Mouse (Mus musculus): Measurements from ENCODE around the gene Hoxd3.
A peak's percentile ranks its signal among the peaks of the same experiment; 100 is the strongest.

Gene Hoxd3

DNA sequence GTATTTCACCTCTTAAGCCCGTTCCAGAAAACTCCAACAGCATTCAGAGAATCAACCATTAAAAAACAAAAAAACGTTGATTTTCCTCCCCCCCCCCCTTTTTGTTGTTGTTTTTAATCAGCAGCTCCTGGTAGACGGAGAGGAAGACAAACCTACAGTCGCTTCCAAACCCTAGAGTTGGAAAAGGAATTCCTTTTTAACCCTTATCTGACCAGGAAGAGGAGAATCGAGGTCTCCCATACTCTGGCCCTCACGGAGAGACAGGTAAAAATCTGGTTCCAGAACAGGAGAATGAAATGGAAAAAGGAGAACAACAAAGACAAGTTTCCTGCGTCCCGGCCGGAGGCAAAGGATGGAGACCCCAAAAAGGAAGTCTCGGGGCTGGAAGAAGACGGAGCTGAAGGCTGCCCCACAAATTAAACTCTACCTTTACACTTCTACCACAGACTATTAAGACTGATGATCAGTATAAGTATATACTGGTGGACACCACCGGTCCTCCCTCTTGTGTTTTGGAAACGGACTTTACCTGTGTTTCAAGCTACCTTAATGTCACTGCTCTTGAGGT, 5.2 kb upstream of the Hoxd3 start:
- no peak for DNase-seq (ENCODE audit: low spot score)

DNA sequence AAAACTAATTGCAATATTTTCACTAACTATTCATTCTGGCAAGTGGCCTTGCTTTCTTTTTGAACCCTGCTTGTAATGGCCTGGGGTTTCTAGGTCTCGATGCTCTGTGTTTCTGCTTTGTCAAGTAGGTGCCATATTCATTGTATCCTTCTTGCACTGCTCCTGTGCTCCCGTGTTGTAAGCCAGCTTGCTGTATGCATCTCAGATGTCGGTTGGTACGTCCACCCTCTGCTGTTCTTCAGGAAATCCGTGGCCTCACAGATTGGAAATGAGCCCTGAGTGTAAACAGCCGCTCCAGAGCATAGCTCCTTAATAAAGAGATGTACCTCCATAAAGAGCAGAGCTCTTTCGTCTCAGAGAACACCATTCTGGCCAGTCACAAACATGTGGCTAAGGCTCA, 4.1 kb upstream of the Hoxd3 start:
- DNase-seq (ENCODE audit: low spot score): no peak

DNA sequence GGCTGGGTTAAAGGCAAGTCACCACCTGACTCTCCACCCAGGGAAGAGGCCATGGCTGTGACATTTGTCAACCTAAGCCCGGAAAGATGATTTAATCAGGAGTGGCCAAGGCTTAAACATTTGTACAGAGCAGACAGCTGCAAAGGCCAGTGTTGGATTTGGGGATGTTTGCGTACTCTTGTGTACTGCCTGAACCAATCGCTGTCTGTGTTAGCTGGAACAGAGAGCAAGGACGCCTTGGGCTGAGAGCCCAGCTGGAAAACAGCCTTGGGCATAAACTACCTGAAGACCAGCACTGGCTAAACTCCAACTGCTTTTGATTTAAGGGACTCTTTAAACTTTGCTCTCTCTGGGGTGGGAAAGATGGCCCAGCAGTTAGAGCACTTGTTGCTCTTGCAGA, 3.1 kb upstream of the Hoxd3 start:
- DNase-seq (ENCODE audit: low spot score): no peak

DNA sequence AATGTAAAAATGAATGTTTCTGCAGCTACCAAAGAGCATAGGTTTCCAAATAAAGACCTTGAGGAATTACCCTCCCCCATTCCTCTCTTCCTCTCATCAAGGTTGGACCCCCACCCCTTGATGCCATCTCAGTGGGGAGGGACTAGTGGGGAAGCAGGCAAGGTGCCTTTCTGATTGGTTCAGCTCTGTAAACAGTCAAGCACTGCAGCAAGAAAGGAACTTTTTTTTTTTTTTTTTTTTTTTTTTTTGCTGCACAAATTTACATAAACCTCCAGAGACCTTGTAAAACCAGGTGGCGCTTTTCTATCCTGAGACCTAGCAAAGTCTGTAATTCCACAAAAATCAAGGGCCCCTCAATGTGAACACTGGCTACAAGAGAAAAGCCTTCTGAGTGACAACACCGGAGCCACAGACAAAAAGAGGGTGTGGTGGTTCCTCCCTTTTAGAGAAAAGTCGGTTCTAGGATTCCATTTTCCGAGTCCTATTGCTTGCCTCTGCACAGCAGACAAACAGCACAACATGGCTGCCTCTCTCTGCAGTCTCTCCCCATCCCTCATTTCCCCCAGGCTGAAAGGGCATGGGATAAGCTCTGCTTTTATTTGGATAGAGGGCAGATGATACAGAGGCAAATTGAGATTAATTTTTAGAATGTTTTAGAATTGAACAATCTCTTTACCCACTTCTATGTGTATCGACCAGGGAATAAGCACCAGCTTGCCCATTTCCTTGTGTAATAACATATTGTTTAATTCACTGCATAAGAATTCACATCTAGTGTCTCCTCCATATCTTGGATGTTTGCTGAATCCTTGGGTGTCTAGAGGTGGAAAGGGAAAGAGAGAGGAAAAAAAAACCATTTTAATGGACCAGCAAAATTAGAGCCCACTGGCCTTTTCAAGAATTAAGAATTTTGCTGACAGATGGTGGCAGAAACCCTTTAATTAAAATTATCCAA, 2.0 kb upstream of the Hoxd3 start:
- no peak for DNase-seq (ENCODE audit: low spot score)

DNA sequence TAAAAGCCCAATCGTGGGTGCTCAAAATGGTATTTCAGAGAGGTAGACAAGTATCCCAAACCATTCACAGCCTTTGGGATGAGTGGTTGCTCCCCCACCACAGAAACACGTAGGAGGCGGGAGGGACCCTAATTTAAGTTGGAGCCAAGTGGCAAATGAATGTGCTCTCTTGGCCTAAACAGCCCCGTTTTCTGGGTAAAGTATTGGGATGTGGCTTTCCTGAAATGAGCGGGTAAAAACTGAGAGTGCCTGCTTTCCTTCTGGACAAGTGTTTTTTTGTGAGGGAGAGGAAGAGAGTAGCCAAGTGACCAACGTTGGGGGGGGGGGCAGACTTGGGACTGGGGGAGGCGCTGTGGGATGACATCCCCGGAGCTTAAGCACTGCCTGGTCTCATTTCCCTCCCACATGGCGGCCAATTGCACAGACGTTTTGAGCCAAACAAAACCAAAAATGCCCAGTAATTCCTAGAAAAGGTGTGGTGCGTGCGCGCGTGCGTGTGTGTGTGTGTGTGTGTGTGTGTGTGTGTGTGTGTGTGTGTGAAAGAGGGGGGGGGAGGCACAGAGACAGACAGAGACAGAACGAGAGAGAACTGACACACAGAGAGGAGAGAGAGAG, 691 bp upstream of the Hoxd3 start:
- DNase-seq (ENCODE audit: low spot score): no peak

DNA sequence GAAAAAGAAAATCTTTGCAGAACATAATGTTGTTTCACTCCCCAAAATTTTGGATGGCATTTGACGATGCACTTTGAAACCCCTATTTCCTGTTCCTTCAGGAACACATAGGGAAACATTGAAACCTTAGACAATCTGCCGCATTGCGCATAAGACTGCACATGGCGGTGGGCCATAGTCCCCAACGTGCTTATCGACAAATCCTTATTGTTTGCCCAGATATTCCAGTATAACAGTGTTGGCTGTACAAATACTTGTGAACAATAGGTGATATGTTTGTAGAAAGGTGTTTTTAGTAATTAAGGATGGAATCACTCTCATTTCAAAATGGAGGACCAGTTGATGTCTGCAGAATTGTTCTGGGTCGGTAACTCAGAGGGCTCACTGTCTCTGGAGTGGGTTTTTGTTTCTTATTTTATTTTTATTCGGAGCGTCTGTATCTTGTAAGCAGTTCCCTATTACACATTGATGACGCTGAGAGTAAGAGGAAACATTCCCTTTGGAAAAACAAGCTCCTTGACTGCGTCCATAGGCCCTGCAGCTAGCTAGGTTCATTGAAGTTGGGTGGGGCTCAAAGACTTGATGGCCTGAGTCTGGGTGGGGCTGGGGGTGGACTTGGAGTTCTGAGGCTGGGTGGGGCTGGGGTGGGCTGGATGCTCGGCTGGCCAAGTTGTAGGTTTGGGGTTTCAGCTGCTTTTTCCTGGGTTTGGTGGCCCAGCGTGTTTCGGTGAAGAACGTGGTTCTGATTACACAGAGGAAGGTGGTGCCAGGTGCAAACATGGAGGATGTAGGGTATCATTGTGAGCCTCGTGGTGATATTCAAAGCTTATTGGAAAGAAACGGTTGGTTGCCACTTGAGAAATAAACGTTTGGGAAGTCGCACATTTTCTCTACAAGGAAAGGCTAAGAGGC, 1.8 kb downstream of the Hoxd3 start:
- no peak for DNase-seq (ENCODE audit: low spot score)

DNA sequence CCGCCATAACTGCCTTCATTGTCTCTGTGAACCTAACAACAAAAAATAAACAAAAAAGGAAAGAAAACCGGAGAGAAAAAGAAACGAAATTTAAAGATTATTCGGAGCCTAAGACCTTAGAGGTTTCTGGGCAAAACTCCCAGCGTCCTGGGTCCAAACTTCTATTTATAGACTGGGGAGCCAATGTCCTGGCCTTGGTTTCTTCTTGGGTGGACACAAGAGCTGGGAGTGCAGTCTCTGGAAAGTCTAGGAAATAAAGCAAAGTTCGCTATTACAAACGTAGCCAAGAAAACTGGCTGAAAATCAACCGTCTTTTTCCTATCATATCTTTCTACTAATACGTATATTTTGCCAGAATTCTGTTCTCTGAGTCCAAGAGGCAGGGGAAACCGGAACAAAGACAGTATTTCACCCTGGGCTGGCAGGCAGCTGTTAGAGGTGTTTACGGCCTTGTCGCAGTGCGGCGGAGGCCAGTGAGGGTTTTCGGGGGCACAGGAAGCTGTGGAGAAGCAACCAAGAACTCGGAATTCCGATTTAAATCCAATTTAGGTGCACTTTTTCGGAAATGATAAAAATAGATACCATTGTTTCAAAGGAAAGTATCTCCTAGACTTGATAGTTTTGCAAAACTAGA, 2.5 kb downstream of the Hoxd3 start:
- no peak for DNase-seq (ENCODE audit: low spot score)

DNA sequence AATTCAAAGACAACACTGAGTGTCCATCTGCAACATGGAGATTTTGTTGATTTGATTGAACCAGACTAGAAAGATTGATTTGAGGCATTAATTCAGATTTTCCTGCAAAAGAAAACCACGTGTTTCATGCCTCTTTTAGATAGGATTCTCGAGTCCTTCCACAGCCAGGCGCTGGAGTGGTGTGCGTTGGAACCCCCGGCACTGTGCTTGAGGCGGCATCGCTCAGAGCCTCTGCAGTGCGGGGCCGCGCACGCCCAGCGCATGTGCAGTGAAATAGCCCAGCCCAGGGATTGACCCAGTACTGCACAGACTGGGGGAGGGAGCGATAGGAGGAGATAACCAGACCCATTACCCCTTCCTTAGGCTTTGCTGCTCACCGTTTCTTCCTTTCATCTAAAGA, 3.2 kb downstream of the Hoxd3 start:
- DNase-seq (ENCODE audit: low spot score): no peak

DNA sequence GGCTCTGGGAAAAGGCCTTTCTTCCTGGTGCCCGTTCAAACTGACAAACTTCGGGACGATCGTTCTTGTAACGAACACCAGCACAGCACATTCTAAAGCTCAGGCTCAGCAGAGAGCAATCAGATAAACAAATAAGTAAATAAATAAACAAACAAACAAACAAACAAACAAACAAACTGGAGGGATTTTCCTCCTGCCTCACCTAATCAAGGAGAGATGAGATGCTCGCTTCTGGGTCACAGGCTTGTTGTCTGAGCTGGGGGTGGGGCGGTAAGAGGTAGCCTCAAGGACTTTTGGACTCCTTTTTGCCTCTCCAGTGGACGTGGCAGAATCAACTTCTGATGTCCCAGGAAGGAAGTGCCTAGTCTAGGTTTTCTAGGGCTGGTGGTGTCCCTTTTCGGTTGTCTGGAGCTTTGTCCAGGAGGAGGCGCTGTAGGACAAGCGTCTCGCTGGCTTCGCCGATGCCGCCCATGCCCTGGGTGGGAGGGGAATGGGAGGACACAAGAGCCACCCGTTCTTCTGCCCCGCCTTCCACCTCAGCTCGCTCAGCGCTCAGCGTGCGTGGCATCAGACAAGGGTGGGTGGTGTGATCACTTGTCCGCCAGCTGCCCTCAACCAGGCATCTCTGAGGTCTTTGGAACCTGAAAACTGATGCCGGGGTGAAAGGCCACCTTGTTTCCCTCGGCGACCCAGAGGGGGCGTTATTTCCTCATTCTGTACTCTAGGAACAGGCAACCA, 3.9 kb downstream of the Hoxd3 start:
- DNase-seq (ENCODE audit: low spot score): peak; percentile 64

DNA sequence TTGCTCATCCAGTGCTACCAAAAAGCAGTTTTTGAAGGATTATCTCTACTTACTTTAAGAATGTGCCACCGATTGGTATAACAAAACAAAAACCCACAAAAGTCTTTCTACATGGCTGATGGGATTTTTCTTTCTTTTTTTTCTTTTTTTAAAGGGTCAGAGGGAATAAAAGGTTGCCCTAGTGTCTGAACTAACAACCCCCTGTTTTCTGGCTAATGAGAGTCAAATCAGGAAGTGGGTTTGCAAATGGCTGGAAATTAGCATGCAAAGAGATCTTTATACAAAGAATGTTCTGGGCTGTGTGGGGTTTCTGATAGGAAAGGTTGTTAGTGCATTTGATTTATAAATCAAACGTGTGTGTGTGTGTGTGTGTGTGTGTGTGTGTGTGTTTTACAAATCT, 8.7 kb downstream of the Hoxd3 start:
- no peak for DNase-seq (ENCODE audit: low spot score)

DNA sequence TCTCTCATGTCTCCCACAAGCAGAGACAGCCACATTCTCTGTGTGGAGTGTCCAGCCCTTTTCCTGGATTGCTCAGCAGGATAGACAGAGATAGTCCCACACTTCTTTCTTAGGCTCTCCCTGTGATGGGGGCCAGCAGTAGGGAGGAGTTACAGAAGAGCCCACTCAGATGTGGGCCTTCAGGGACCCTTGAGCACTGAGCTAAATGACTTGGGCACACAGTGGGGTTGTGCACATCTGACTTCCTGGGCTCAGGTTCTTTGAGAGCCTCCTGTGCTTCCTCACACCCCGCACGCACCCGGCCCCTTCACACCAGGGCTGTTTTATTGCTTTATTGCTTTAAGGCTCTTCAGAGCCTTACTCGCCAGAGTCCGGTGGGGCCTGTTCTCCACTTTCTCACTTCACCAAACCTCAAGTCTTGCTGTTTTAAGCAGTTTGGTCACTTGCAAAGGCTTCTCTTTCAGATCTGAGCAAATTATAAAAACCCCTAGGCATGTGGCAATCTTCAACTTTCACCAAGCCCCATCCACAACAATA, 9.3 kb downstream of the Hoxd3 start:
- DNase-seq (ENCODE audit: low spot score): no peak

DNA sequence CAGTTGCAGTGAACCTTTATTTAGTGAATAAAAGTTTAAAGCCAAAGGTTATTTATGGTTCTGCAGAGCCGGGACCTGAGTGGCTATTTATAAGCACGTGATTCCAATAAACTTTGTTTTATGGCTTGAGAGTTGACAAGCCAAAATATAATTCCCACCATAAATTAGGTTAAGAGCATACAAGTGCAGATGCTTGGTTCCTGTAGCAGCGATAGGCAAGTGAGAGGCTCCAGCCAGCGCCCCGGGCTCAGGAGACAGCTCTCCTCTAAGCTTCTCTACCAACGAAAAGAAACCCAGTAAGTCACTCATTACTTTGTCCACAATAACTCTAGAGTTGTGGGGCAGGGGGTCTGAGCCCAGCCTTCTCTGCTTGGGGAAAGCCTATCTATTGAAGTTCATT, 10.2 kb downstream of the Hoxd3 start:
- DNase-seq (ENCODE audit: low spot score): no peak

DNA sequence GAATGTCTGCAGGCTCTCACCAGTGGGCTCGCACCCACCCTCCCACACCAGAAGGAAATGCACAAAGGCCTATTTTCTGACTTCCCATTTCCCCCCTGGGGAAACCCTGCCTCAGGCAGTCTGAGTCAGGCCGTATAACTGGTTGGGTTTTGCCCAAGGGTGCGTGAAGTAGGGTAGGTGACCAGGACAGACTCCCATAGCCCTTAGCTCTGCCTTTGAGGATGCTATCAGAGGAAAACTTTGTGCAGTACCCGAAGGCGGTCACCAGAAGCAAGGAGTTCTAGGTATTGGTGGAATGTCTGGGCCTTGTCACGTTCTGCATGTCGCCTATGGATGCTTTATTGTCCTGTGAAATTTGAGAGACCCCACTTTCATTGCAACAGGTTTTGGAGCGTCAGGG, 11.2 kb downstream of the Hoxd3 start:
- DNase-seq (ENCODE audit: low spot score): no peak

DNA sequence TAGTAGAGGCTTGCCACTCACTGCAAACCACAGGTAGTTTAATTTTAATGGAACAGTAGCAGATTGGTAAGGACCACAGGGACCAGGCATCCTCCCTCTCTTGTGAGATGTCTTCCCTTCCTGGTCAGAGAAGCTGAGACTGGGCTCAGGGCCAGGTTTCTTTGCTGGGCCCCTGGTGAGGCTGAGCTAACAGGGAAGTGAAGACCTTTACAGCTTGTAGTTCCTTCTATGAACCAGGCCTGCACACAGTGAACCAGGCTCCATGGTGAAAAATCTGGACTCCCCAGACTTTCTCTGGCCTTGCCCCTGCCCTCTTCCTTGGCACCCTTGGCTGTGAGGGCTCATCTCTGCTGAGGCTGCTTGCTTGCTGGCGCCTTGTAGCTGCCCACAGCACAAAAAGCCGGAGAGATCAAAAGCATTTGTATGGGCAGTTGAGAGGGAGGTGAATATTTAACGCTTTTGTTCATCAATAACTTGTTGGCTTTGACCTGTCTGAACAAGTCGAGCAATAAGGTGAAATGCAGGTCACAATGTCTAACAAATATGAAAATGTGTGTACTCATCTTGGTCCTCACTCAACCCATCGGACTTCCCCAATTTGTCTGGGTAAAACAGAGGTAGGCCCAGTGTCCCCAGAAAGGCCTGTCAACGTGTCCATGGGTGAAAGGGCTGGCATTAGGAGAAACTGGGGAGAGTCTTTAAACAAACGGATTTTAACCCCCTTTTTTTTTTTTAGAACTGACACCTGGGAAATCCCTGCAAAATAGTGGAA, 12.7 kb downstream of the Hoxd3 start:
- no peak for DNase-seq (ENCODE audit: low spot score)

DNA sequence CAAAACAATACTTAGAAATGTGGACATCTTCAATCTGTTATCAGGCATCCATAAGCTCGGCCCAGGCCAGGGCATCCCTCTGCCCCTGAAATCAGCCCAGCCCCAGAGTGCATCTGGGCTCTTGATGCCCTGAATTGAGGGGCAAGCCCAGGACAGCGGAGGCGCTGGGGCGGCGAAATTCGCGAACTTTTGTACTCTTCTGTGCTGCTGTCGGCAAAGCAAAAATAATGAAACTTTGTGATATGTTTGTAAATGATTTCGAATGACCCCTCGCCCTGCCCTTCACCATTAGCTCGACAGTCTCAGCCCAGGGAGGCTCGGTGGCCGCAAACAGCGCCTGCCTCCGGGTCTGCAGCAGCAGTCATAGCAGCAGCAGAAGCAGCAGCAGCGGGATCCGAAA, 13.4 kb downstream of the Hoxd3 start:
- DNase-seq (ENCODE audit: low spot score): no peak

DNA sequence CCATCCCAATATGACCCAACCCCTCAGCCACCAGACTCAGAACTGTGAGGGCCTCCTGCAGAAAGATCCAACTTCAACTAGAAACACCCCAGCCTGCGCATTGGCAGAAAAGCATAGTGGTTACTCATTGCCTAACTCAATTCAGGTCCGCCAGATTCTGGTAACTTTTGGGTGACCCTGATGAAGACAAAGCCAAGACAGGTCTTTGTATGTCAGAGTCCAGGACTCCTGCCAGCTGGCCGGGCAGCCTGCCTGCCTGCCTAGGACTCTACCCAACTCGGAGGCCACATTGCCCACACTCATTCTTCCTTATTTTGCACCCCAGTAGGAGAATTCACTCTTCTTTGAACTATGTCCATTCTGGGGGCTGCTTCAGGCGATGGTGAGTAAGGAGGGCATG, 14.8 kb downstream of the Hoxd3 start, which contains the start of gene Gm28230:
Gene Gm28230, plus strand, starts transcription at position 178 of the 400 bp plus-strand sequence.
- no peak for DNase-seq (ENCODE audit: low spot score)

DNA sequence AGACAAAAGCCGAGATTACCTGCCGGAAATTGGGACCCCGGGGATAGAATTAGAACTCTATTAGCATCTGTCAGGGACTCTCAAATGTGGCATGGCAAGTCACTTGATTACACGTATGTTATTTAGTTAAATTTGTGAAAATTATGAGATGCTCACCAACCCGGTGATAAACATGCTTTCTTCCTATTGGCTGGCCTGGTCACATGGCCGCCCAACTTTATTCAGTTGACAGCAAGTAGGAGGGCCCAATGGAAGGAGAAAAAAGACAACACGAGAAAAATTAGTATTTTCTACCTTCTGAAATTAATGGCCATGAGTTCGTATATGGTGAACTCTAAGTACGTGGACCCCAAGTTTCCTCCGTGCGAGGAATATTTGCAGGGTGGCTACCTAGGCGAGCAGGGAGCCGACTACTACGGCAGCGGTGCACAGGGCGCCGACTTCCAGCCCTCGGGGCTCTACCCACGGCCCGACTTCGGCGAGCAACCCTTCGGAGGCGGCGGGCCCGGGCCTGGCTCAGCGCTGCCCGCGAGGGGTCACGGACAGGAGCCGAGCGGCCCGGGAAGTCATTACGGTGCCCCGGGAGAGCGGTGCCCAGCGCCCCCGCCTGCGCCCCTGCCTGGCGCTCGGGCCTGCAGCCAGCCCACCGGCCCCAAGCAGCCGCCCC, 15.4 kb downstream of the Hoxd3 start:
- no peak for DNase-seq (ENCODE audit: low spot score)

DNA sequence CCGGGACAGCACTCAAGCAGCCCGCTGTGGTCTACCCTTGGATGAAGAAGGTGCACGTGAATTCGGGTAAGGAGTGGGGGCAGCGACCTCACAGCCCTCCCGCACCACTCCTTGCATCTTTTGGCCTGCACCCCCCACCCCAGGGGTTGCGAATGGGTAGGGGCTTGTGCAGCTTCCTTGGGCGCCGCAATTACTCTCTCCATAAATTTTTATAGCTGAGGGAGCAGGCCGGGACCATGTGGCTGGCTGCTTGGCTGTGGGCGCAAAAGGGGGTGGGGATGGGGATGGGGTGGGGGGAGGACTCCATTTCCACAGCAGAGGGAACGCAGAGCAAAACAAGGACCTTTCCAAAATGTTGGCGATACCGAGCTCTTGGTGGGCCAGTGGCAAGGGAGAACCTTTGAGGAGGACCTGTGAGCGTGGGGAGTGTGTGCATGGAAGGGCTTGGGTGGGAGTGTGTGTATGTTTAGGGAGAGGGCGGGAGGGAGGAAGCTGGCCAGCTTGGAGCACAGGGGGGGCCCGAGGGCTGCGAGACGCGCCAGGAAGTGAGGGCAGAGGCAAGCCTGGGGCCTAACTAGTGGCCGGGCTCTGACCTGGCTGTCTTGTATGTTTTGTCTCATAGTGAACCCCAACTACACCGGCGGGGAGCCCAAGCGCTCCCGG, 16.0 kb downstream of the Hoxd3 start:
- no peak for DNase-seq (ENCODE audit: low spot score)

DNA sequence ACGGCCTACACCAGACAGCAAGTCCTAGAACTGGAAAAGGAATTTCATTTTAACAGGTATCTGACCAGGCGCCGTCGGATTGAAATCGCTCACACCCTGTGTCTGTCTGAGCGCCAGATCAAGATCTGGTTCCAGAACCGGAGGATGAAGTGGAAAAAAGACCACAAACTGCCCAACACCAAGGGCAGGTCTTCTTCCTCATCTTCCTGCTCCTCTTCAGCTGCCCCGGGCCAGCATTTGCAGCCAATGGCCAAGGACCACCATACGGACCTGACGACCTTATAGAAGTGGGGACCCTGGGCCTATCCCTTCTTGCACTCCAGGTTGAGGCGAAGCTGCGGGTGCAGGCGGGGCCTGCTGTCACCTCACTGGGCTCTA, 16.6 kb downstream of the Hoxd3 start:
- no peak for DNase-seq (ENCODE audit: low spot score)

Data from MN1 (cell line).